Mouse (Mus musculus) stomach, embryonic 14.5 days (tissue): ENCODE measurements around the gene Ccdc93. TPM values are rescaled to one million over a fixed set of nuclear protein-coding genes. Genes with fewer than 3 reads are reported as not detected.

Source experiments
- ATAC-seq: fragments of 200-750 bp; cut with Nextera tagmentation; 2 replicates; pipeline ENCODE4 v1.8.0; 2017; ENCODE audit warnings: low read depth, moderate TSS enrichment; ENCODE audit not compliant: insufficient number of reproducible peaks, insufficient read depth, low FRiP score
- H3K27ac ChIP-seq: fragments of 300-500 bp; sonication (generic); 2 replicates; pipeline ENCODE4 v1.5.1; 2014; ENCODE audit warnings: mild to moderate bottlenecking, low read length, moderate library complexity, mixed read lengths
- H3K27me3 ChIP-seq: fragments of 300-500 bp; sonication (generic); 2 replicates; pipeline ENCODE4 v1.6.1; 2014; ENCODE audit warnings: low read length, control low read depth, mixed read lengths; ENCODE audit not compliant: control insufficient read depth, insufficient read depth
- H3K36me3 ChIP-seq: fragments of 300-500 bp; sonication (generic); 2 replicates; pipeline ENCODE4 v1.6.1; 2014; ENCODE audit warnings: mild to moderate bottlenecking, control low read depth, low read length, moderate library complexity, mixed read lengths; ENCODE audit not compliant: control insufficient read depth, insufficient read depth
- H3K4me1 ChIP-seq: fragments of 300-500 bp; sonication (generic); 2 replicates; pipeline ENCODE4 v1.6.1; 2014; ENCODE audit warnings: low read length, control low read depth, mixed read lengths; ENCODE audit not compliant: control insufficient read depth, insufficient read depth
- H3K4me2 ChIP-seq: fragments of 300-500 bp; sonication (generic); replicated peaks from 2 replicates; pipeline ENCODE4 v1.6.1; 2014; ENCODE audit warnings: low read depth, low read length, control low read depth
- H3K4me3 ChIP-seq: fragments of 300-500 bp; sonication (generic); 2 replicates; pipeline ENCODE4 v1.5.1; 2014; ENCODE audit warnings: low read depth, low read length, control low read depth
- H3K9ac ChIP-seq: fragments of 300-500 bp; sonication (generic); replicated peaks from 2 replicates; pipeline ENCODE4 v1.6.1; 2014; ENCODE audit warnings: low read depth, mild to moderate bottlenecking, control low read depth, low read length, moderate library complexity, mixed read lengths
- H3K9me3 ChIP-seq: fragments of 300-500 bp; sonication (generic); 2 replicates; pipeline ENCODE4 v1.6.1; 2016; ENCODE audit warnings: low read depth, low read length, control low read depth; ENCODE audit not compliant: control insufficient read depth
- WGBS: fragments of 180-500 bp; shearing (Covaris S2); extraction: QIAGEN DNeasy Blood & Tissue Kit; methylation state at CpG from one replicate; pipeline ENCODE4 v1.1.7; 2014; 5-methylcytosine and 5-hydroxymethylcytosine counted together
- polyA plus RNA-seq: library from polyadenylated mRNA; unstranded; fragments of >200 nt; fragmentation: Nextera tagmentation; extraction: Ambion mirVana; gene quantifications from 2 replicates; pipeline ENCODE4 v1.2.1, GENCODE M21; 2014

The Ccdc93 gene
- polyA plus RNA-seq, 1 experiment from 2014 or later, result 14.0 TPM

- 74% methylated on average over 2 of the region's 2 CpGs for WGBS
- Histone ChIP-seq H3K4me1 (0 out of 2 replicates have a peak, but pooled peaks cover 5% of the 10 kb centered on the region), H3K27me3 (no peaks in the 10 kb centered on the region)
Measured at GRCm38 (mm10) chr1:121393117-121393516, 37.7 kb upstream of the Ccdc93 start.

DNA sequence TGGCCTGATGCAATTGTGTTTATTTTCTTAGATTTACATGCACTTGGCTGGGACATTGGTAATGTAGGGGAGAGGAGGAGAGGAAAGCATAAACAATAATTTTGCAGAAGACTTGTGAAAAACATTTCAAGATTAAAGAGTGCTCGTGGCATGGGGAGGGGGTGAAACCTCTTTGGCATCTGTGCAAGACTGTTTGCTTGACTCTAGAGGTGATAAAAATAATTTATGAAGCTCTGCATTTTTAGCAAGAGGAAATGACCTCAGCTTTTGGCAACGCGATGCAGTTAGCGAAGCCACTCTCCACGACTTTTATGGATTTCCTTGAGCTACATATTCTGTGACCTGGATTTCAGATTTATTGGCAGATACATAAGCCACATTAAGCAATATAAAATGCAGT is 36.1 kb upstream of the Ccdc93 start:
- H3K4me2 ChIP-seq, result no peak overlapping the region
- H3K9ac ChIP-seq, result no peak overlapping the region
- H3K9me3 ChIP-seq, result no peaks in the 10 kb centered on the region
- H3K4me3 ChIP-seq, result no peak overlapping the region
- no peak for ATAC-seq
- H3K36me3 ChIP-seq, result no peaks in the 10 kb centered on the region
- H3K4me1 ChIP-seq, result 0 out of 2 replicates have a peak, but pooled peaks cover 5% of the 10 kb centered on the region
- H3K27ac ChIP-seq, result no peak overlapping the region
- 28% methylated on average over 5 of the region's 5 CpGs for WGBS
- H3K27me3 ChIP-seq, result no peaks in the 10 kb centered on the region

More at GRCm38 (mm10) chr1:121393117-121393516, 37.7 kb upstream of the Ccdc93 start:
- Histone ChIP-seq H3K36me3 (no peaks in the 10 kb centered on the region), H3K9me3 (no peaks in the 10 kb centered on the region), H3K4me2 (no peak overlapping the region), H3K4me3 (no peak overlapping the region), H3K9ac (no peak overlapping the region), H3K27ac (no peak overlapping the region)
- ATAC-seq, result no peak

DNA sequence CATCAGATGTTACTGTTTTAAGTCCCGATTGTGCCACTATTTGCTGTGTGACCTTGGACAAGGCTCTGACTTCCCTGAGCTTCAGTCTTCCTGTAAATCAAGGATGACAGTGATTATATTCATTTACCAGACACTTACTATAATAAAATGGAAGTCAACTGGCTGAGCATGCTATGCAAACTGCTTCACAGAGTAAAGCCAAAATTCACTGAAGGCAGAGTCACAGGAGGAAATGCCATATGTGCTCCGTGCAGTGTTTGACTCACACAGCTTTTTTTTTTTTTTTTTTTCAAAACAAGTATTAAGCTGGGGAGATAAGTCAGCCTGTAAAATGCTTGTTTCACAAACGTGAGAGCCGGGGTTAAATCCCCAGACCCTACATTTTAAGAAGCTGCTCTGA is 34.3 kb upstream of the Ccdc93 start:
- WGBS, result 59% methylated on average over 4 of the region's 4 CpGs
- Histone ChIP-seq H3K9ac (no peak overlapping the region), H3K27me3 (no peaks in the 10 kb centered on the region), H3K4me2 (no peak overlapping the region), H3K27ac (no peak overlapping the region), H3K36me3 (no peaks in the 10 kb centered on the region), H3K4me1 (0 out of 2 replicates have a peak, but pooled peaks cover 5% of the 10 kb centered on the region), H3K9me3 (no peaks in the 10 kb centered on the region), H3K4me3 (no peak overlapping the region)
- no peak for ATAC-seq

- H3K9ac ChIP-seq, result no peak overlapping the region
- whole genome bisulfite sequencing, result 72% methylated on average over 4 of the region's 4 CpGs
- no peak overlapping the region for H3K4me3 ChIP-seq
- H3K4me1 ChIP-seq, result 0 out of 2 replicates have a peak, but pooled peaks cover 5% of the 10 kb centered on the region
- no peak overlapping the region for H3K4me2 ChIP-seq
- H3K27me3 ChIP-seq, result no peaks in the 10 kb centered on the region
- H3K36me3 ChIP-seq, result no peaks in the 10 kb centered on the region
- H3K9me3 ChIP-seq, result no peaks in the 10 kb centered on the region
- no peak overlapping the region for H3K27ac ChIP-seq
- ATAC-seq, result no peak
Measured at GRCm38 (mm10) chr1:121398231-121398630, 32.6 kb upstream of the Ccdc93 start.

GRCm38 (mm10) chr1:121398986-121399881 is 31.6 kb upstream of the Ccdc93 start:
- no peak for ATAC-seq
- H3K4me2 ChIP-seq, result no peak overlapping the region
- no peak overlapping the region for H3K27ac ChIP-seq
- no peaks in the 10 kb centered on the region for H3K36me3 ChIP-seq
- H3K27me3 ChIP-seq, result no peaks in the 10 kb centered on the region
- no peak overlapping the region for H3K9ac ChIP-seq
- H3K4me1 ChIP-seq, result 0 out of 2 replicates have a peak, but pooled peaks cover 5% of the 10 kb centered on the region
- no peak overlapping the region for H3K4me3 ChIP-seq
- H3K9me3 ChIP-seq, result no peaks in the 10 kb centered on the region
- WGBS, result 42% methylated on average over 14 of the region's 14 CpGs

DNA sequence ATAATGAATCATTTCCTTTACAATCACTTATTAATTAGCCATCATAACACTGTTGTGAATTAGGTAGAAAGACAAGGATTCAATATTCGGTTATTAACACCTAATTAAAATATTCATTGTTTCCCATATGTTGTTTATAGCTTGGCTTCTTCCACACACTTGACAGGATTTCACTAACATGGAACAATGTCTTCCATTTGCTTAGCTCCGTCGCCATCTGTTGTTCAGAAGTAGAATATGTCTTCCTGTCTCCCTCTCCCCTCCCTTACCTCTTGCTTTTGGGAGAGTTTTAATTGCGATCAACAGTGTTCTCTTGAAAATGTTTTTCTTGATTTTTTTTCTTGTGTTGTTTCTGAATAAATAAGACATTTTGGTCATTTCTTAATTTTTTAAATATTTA is 30.6 kb upstream of the Ccdc93 start:
- Histone ChIP-seq H3K9me3 (no peaks in the 10 kb centered on the region), H3K4me3 (no peak overlapping the region), H3K9ac (no peak overlapping the region), H3K4me1 (no peaks in the 10 kb centered on the region), H3K4me2 (no peak overlapping the region), H3K36me3 (no peaks in the 10 kb centered on the region), H3K27me3 (no peaks in the 10 kb centered on the region), H3K27ac (no peak overlapping the region)
- WGBS, result 24% methylated on average over 4 of the region's 4 CpGs
- no peak for ATAC-seq

- Histone ChIP-seq H3K27me3 (no peaks in the 10 kb centered on the region), H3K4me2 (no peak overlapping the region), H3K9me3 (no peaks in the 10 kb centered on the region), H3K4me3 (no peak overlapping the region), H3K4me1 (no peaks in the 10 kb centered on the region), H3K9ac (no peak overlapping the region), H3K36me3 (no peaks in the 10 kb centered on the region), H3K27ac (no peak overlapping the region)
- WGBS, result 26% methylated on average over 4 of the region's 4 CpGs
- ATAC-seq, result no peak
Measured at GRCm38 (mm10) chr1:121419084-121419483, 11.8 kb upstream of the Ccdc93 start.

- Histone ChIP-seq H3K36me3 (no peaks in the 10 kb centered on the region), H3K4me2 (no peak overlapping the region), H3K27me3 (no peaks in the 10 kb centered on the region), H3K9me3 (no peaks in the 10 kb centered on the region), H3K4me3 (no peak overlapping the region), H3K27ac (no peak overlapping the region), H3K4me1 (no peaks in the 10 kb centered on the region), H3K9ac (no peak overlapping the region)
- 83% methylated on average over 12 of the region's 12 CpGs for WGBS
- no peak for ATAC-seq
Measured at GRCm38 (mm10) chr1:121419569-121420265, 11.1 kb upstream of the Ccdc93 start.
